In genomic region chr9:56767653-56768136, GRCm38 (mm10) we compare ENCODE assay signal across 11 mouse cellular contexts. TPM values are rescaled to one million over a fixed set of nuclear protein-coding genes. Genes with fewer than 3 reads are reported as not detected.
DNase-seq lines count a peak whose midpoint lies in the region; ATAC-seq and TF ChIP-seq lines count a peak whose summit lies in the region.
"Had no signal": no experiment of that assay in that cellular context is flagged by ENCODE, and none has a peak within 500 bp of the region (broad histone marks: within the 10 kb centered on the region; RNA-seq: fewer than 3 reads in every experiment).

No protein-coding gene starts in this region.

- peaks cover 11% of the 10 kb centered on the region for H3K4me1 ChIP-seq in heart, embryonic 13.5 days
- H3K4me1 ChIP-seq in forebrain, embryonic 15.5 days: peaks cover 14% of the 10 kb centered on the region
- 0 out of 2 replicates have a peak, but pooled peaks cover 5% of the 10 kb centered on the region for H3K4me1 ChIP-seq in lung, embryonic 14.5 days (ENCODE audit: insufficient read depth)

- no peaks in the 10 kb centered on the region for H3K36me3 ChIP-seq in heart, embryonic 13.5 days
- no peaks in the 10 kb centered on the region for H3K36me3 ChIP-seq in forebrain, embryonic 15.5 days
- H3K36me3 ChIP-seq in lung, embryonic 14.5 days (ENCODE audit: insufficient read depth): no peaks in the 10 kb centered on the region
- H3K36me3 ChIP-seq: G1E had no signal

- TF ChIP-seq POLR2A in brain, embryonic 14.5 days (IDR thresholded peaks at IDR 0.05; ENCODE audit: borderline replicate concordance, extremely low read depth, insufficient read depth, insufficient read length, poor library complexity, severe bottlenecking): no peak

- WGBS in heart, embryonic 13.5 days: 50% methylated on average over 9 of the region's 9 CpGs
- 10% methylated on average over 9 of the region's 9 CpGs for WGBS in forebrain, embryonic 15.5 days
- 38% methylated on average over 9 of the region's 9 CpGs for WGBS in lung, embryonic 14.5 days

- DNase-seq in heart, adult 11 months: no peak
- DNase-seq in brain, embryonic 14.5 days (ENCODE audit: low read depth): peak; percentile 89
- DNase-seq in lung, embryonic 14.5 days: peak; percentile 78
- DNase-seq in embryo, embryonic 10 days (ENCODE audit: low spot score): no peak
- DNase-seq in gastrocnemius, postnatal 14 days: no peak

- 0 out of 2 replicates have a peak overlapping the region, but pooled peaks have one; percentile 3 for H3K27ac ChIP-seq in heart, embryonic 13.5 days (replicated peaks)
- 0 out of 2 replicates have a peak overlapping the region, but pooled peaks have one; percentile 11 for H3K27ac ChIP-seq in forebrain, embryonic 15.5 days (replicated peaks)
- peak overlapping the region; percentile 80 for H3K27ac ChIP-seq in lung, embryonic 14.5 days (ENCODE audit: low read depth)

- no peak overlapping the region for H3K9ac ChIP-seq in heart, embryonic 13.5 days
- no peak overlapping the region for H3K9ac ChIP-seq in forebrain, embryonic 15.5 days (replicated peaks)
- no peak overlapping the region for H3K9ac ChIP-seq in lung, embryonic 14.5 days

- H3K4me3 ChIP-seq in heart, embryonic 13.5 days: no peak overlapping the region
- no peak overlapping the region for H3K4me3 ChIP-seq in forebrain, embryonic 15.5 days
- H3K4me3 ChIP-seq in lung, embryonic 14.5 days (ENCODE audit: low read depth, low read length): no peak overlapping the region

- no peak overlapping the region for H3K4me2 ChIP-seq in heart, embryonic 13.5 days
- H3K4me2 ChIP-seq in forebrain, embryonic 15.5 days (replicated peaks): no peak overlapping the region
- peak overlapping the region; percentile 2; the same call in 1 of the 2 replicates for H3K4me2 ChIP-seq in lung, embryonic 14.5 days

- peaks cover 70% of the 10 kb centered on the region for H3K27me3 ChIP-seq in heart, embryonic 13.5 days (replicated peaks)
- peaks cover 27% of the 10 kb centered on the region for H3K27me3 ChIP-seq in forebrain, embryonic 15.5 days
- H3K27me3 ChIP-seq in lung, embryonic 14.5 days (ENCODE audit: insufficient read depth, low read length): no peaks in the 10 kb centered on the region

- intact Hi-C loops in gastrocnemius, postnatal 14 days (cut with DNase I; ENCODE audit: low total_unique reads): no loop called here

- no peak for ATAC-seq in heart, embryonic 13.5 days (ENCODE audit: extremely low read depth, insufficient number of reproducible peaks, low FRiP score, low TSS enrichment)
- ATAC-seq in forebrain, embryonic 15.5 days (replicated peaks): peak; percentile 74
- peak; percentile 71 for ATAC-seq in lung, embryonic 14.5 days (ENCODE audit: insufficient read depth)
- ATAC-seq in inflammation-experienced regulatory T-cells, adult 6 months: no peak

- H3K9me3 ChIP-seq in heart, embryonic 13.5 days: no peaks in the 10 kb centered on the region
- H3K9me3 ChIP-seq in forebrain, embryonic 15.5 days: no peaks in the 10 kb centered on the region
- H3K9me3 ChIP-seq in lung, embryonic 14.5 days (ENCODE audit: low read depth, low read length): no peaks in the 10 kb centered on the region
- H3K9me3 ChIP-seq: G1E had no signal

- TF ChIP-seq CTCF in brain, embryonic 14.5 days (IDR thresholded peaks at IDR 0.05; ENCODE audit: borderline replicate concordance, extremely low read depth, insufficient read depth, insufficient read length): no peak
- no peak for TF ChIP-seq CTCF in lung, embryonic 14.5 days (IDR thresholded peaks at IDR 0.05; ENCODE audit: low read depth)

RNA-seq across cellular contexts. Expression of gene Lingo1, which starts 28.6 kb away (rescaled TPM):
- 1.5 and 2.3 TPM in 2 replicates for polyA plus RNA-seq in heart, embryonic 13.5 days (2015; fragmentation: Nextera tagmentation; extraction: Ambion mirVana)
- 143 and 205 TPM in 2 replicates for polyA plus RNA-seq in brain, embryonic 14.5 days (2012; rRNA removed)
- 32.4 and 38.4 TPM in 2 replicates for polyA plus RNA-seq in forebrain, embryonic 15.5 days (2015; fragmentation: Nextera tagmentation; extraction: Ambion mirVana)
- 4.7 and 4.8 TPM in 2 replicates for polyA plus RNA-seq in lung, embryonic 14.5 days (2014; fragmentation: Nextera tagmentation; extraction: Ambion mirVana)
- total RNA-seq in gastrocnemius, postnatal 14 days (2021): under 1 TPM; 0.47 to 0.82 TPM
- polyA plus RNA-seq in inflammation-experienced regulatory T-cells, adult 6 months (2017; shearing (Covaris generic)): not detected
- total RNA-seq: common myeloid progenitor, adult 5-6 weeks; hematopoietic stem cell, adult 5-6 weeks had no signal
- polyA plus RNA-seq: G1E had no signal

Comparison
In these comparisons a context has a peak if more than half of its experiments do, and no peak if none do; other contexts are left out.
1. ATAC-seq: peak in forebrain, embryonic 15.5 days (single experiment) and lung, embryonic 14.5 days (single experiment); none in heart, embryonic 13.5 days (single experiment) and inflammation-experienced regulatory T-cells, adult 6 months (single experiment).
2. H3K27ac ChIP-seq: peak in every context shown above with its lines; median percentile 80 in lung, embryonic 14.5 days; 11 in forebrain, embryonic 15.5 days; 3 in heart, embryonic 13.5 days.
3. DNase-seq: peak in brain, embryonic 14.5 days (single experiment) and lung, embryonic 14.5 days (single experiment); none in heart, adult 11 months (single experiment), embryo, embryonic 10 days (single experiment) and gastrocnemius, postnatal 14 days (single experiment).